Mouse (Mus musculus) small intestine, adult 2 months (tissue): Measurements from ENCODE around the gene Echs1. TPM values are rescaled to one million over a fixed set of nuclear protein-coding genes. Genes with fewer than 3 reads are reported as not detected.
A peak's percentile ranks its signal among the peaks of the same experiment; 100 is the strongest.

ENCODE experiments used
- H3K27ac ChIP-seq: fragments of 200-500 bp; 2 replicates; pipeline ENCODE4 v1.5.1; 2012; ENCODE audit warnings: low read depth, low read length, control low read depth, inconsistent platforms; ENCODE audit not compliant: insufficient read depth
- H3K27me3 ChIP-seq: fragments of 200-500 bp; 2 replicates; pipeline ENCODE4 v1.6.1; 2012; ENCODE audit warnings: mild to moderate bottlenecking, moderate library complexity, low read length, inconsistent platforms; ENCODE audit not compliant: control insufficient read depth, insufficient read depth
- H3K36me3 ChIP-seq: fragments of 200-500 bp; 2 replicates; pipeline ENCODE4 v1.6.1; 2012; ENCODE audit warnings: mild to moderate bottlenecking, low read length, control low read depth, inconsistent platforms; ENCODE audit not compliant: control insufficient read depth, insufficient read depth
- H3K4me1 ChIP-seq: fragments of 200-500 bp; 2 replicates; pipeline ENCODE4 v1.6.1; 2012; ENCODE audit warnings: low read length, inconsistent platforms, mixed read lengths; ENCODE audit not compliant: control insufficient read depth, insufficient read depth, insufficient read length
- H3K4me3 ChIP-seq: fragments of 200-500 bp; 2 replicates; pipeline ENCODE4 v1.5.1; 2012; ENCODE audit warnings: low read depth, mild to moderate bottlenecking, control low read depth, inconsistent platforms, low read length, moderate library complexity
- CTCF ChIP-seq: fragments of 200-500 bp; IDR thresholded peaks from 2 replicates; pipeline ENCODE4 v1.5.1; 2012; ENCODE audit warnings: low read depth, mild to moderate bottlenecking, control low read depth, inconsistent platforms, low read length, moderate library complexity, mixed read lengths; ENCODE audit not compliant: insufficient replicate concordance, insufficient read length; ENCODE audit errors: extremely low read depth
- POLR2A ChIP-seq: fragments of 200-500 bp; IDR thresholded peaks from 2 replicates; pipeline ENCODE4 v1.6.1; 2012; ENCODE audit warnings: low read depth, mild to moderate bottlenecking, control low read depth, inconsistent platforms, low read length, moderate library complexity
- whole genome bisulfite sequencing: fragments of 180-500 bp; shearing (Covaris S2); methylation state at CpG from one replicate; pipeline ENCODE4 v1.1.7; 2018; 5-methylcytosine and 5-hydroxymethylcytosine counted together
- polyA plus RNA-seq: library from polyadenylated mRNA; depleted of rRNA; stranded (reverse); fragments of >200 nt; gene quantifications from 2 replicates; pipeline ENCODE4 v1.2.3, GENCODE M21; 2012

Gene Echs1
- polyA plus RNA-seq, 1 experiment: 47.4 TPM

GRCm38 (mm10) chr7:140115583-140116328, 520 bp downstream of the Echs1 start, which contains the start of gene Paox:
Paox (plus strand) TSS chr7:140115799.
- Histone ChIP-seq H3K27me3 (no peaks in the 10 kb centered on the region), H3K4me3 (peak within 1 kb of the TSS; percentile 75), H3K36me3 (peaks cover 20% of the 10 kb centered on the region), H3K27ac (peak within 1 kb of the TSS; percentile 96), H3K4me1 (peaks cover 7% of the 10 kb centered on the region; the same call in 1 of the 2 replicates)
- under 1% methylated on average over 23 of the region's 23 CpGs for whole genome bisulfite sequencing
- TF ChIP-seq CTCF (no peak), POLR2A (no peak)

DNA sequence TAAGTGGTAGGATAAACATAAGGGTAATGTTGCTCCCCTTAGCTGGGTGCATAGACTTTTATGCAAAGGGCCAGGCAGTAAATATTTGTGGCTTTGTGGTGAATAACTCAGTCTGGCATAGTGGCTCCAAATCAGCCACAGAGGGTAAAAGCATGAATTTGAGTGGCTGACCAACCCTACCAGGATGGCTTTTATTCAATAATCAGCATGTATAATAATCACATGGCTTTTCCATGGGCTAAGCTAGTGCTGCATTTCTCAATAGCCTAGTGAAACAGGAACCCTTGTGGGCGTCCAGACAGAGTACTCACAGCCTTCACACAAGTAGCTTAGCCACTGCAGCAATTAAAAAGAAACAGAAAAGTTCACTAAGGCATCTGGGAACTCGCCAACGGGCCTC, 4.3 kb downstream of the Echs1 start:
- WGBS: 61% methylated on average over 3 of the region's 3 CpGs
- Histone ChIP-seq H3K4me1 (peaks cover 5% of the 10 kb centered on the region; the same call in 1 of the 2 replicates), H3K27me3 (no peaks in the 10 kb centered on the region), H3K36me3 (peaks cover 53% of the 10 kb centered on the region), H3K27ac (no peak overlapping the region), H3K4me3 (no peak overlapping the region)
- TF ChIP-seq POLR2A (no peak), CTCF (no peak)

DNA sequence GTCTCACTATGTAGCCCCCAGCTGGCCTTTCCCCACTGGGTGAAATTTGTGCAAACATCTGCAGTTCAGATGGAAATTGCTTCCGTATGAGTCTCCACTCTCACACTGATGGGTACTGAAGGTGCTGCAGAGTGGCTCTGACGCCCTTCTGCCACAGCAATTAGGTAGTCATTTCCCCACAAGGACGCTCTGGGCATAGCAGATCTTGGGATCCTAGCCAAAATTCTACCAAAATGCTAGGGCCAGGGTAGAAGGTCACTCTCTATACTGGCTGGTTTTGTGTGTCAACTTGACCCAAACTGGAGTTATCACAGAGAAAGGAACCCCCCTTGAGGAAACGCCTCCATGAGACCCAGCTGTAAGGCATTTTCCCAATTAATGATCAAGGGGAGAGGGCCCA, 12.3 kb downstream of the Echs1 start:
- H3K27ac ChIP-seq: no peak overlapping the region
- no peaks in the 10 kb centered on the region for H3K27me3 ChIP-seq
- peaks cover 13% of the 10 kb centered on the region for H3K4me1 ChIP-seq
- TF ChIP-seq POLR2A (no peak), CTCF (no peak)
- peaks cover 33% of the 10 kb centered on the region for H3K36me3 ChIP-seq
- H3K4me3 ChIP-seq: no peak overlapping the region
- WGBS: 70% methylated on average over 4 of the region's 4 CpGs

DNA sequence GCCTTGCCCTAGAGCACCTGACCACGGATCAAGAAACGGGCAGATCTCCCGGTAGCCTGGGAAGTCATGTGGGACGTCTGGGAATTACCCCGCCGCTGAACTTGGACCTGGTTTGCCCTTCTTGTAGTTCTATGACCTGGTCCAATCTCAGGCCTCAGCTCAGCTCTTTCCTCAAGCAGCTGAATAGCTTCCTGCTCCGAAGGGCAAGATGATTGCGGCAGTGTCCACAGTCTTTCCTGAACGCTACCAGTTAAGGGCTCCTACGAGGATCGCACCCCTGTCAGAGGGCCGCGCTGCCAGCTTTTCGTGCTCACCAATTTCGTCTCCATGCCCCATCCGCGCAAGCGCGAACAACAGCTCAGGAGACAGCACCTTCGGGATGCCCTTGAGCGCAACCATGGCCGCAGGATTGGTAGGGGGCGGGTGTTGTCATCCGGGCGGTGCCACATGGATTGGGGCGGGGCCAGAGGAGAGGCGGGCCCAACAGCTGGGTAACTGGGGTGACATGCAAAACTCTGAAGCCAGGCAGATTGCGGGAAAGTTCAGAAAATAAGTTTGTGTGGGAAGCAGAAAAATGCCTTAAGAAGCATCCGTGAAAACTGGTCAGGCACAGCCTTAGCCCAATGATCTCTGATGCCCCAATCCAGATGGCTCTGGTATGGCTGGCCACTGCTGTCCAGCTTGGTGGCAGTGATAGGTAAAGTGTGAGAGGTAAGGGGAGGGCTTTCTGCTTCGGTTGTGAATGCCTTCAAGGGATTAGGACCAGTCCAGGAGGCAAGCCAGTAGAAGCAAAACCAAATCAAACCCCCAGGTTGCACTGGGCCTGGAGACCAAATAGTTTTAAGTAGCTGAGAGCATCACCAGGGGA, 14.0 kb downstream of the Echs1 start, which contains the start of gene Fuom:
Fuom (minus strand) TSS at position 449 of the 868 bp plus-strand sequence.
- 1% methylated on average over 30 of the region's 30 CpGs for WGBS
- H3K27me3 ChIP-seq: no peaks in the 10 kb centered on the region
- peak within 1 kb of the TSS; percentile 67 for H3K4me3 ChIP-seq
- TF ChIP-seq POLR2A (peak; percentile 23; the same call in 1 of the 2 replicates), CTCF (0 out of 2 replicates have a peak, but pooled peaks have one; percentile 11)
- H3K36me3 ChIP-seq: peaks cover 28% of the 10 kb centered on the region
- H3K27ac ChIP-seq: peak within 1 kb of the TSS; percentile 93
- H3K4me1 ChIP-seq: peaks cover 13% of the 10 kb centered on the region

GRCm38 (mm10) chr7:140101498-140101897, 14.8 kb downstream of the Echs1 start:
- Histone ChIP-seq H3K4me3 (peak overlapping the region; percentile 67), H3K27me3 (no peaks in the 10 kb centered on the region), H3K4me1 (peaks cover 17% of the 10 kb centered on the region), H3K36me3 (peaks cover 30% of the 10 kb centered on the region), H3K27ac (peak overlapping the region; percentile 93)
- no peak for TF ChIP-seq CTCF
- no peak for TF ChIP-seq POLR2A
- WGBS: 55% methylated on average over 10 of the region's 10 CpGs

GRCm38 (mm10) chr7:140098466-140098865, 17.8 kb downstream of the Echs1 start:
- H3K27ac ChIP-seq: no peak overlapping the region
- 98% methylated on average over 1 of the region's 1 CpGs for WGBS
- peaks cover 27% of the 10 kb centered on the region for H3K4me1 ChIP-seq
- no peaks in the 10 kb centered on the region for H3K27me3 ChIP-seq
- no peak overlapping the region for H3K4me3 ChIP-seq
- H3K36me3 ChIP-seq: peaks cover 27% of the 10 kb centered on the region
- no peak for TF ChIP-seq POLR2A
- TF ChIP-seq CTCF: no peak
